Mouse (Mus musculus): ENCODE measurements at regions not wholly inside any gene's neighbourhood (a gene's known extent, or its start where the extent isn't known, plus 50 kb on each side); places are given as distances from the start of the nearest gene placed in this dataset.

DNA sequence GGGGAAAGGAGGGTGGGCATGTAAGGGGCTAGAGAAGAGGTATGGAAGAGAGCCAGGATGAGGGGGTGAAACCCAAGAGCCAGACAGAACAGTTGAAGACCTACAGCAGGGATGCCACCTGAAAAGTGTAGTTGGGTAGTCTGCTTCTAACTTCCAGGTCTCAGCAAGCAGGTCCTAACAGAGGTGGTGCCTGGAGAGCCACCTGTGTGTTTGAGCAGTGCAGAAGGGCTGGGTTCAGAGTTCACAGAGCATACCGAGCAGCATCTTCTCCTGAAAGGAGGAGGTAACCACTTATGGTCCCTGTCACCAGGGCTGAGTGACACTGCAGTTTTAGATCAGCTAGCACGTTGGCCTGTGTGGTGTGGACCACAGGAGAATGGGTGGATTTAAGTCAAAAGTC, 605.3 kb downstream of the Pard3 start:
- no peak overlapping the region for H3K27ac ChIP-seq (ENCODE audit: control insufficient read depth, low read depth, low read length)
- no peak for DNase-seq (ENCODE audit: low read depth, low spot score)
- H3K4me1 ChIP-seq (ENCODE audit: control insufficient read depth in 1 of 2, insufficient read depth in 2 of 2, low read length in 2 of 2), result no peaks in the 10 kb centered on the region
- H3K27me3 ChIP-seq (ENCODE audit: control insufficient read depth in 1 of 2, insufficient read depth in 2 of 2, low read length in 2 of 2), result no peaks in the 10 kb centered on the region
- no peak overlapping the region for H3K9ac ChIP-seq (ENCODE audit: control insufficient read depth, low read depth, low read length, poor library complexity, severe bottlenecking)
- H3K36me3 ChIP-seq (ENCODE audit: control insufficient read depth in 1 of 2, insufficient read depth in 2 of 2, low read length in 2 of 2), result no peaks in the 10 kb centered on the region
- no peak overlapping the region for H3K4me3 ChIP-seq (ENCODE audit: control insufficient read depth in 1 of 2, insufficient read depth in 1 of 2, low read depth in 2 of 2, low read length in 2 of 2)
- no peaks in the 10 kb centered on the region for H3K79me2 ChIP-seq (ENCODE audit: control insufficient read depth, insufficient read depth, low read length, poor library complexity)
- no peaks in the 10 kb centered on the region for H3K9me3 ChIP-seq (replicated peaks; ENCODE audit: insufficient read depth, low read length)
- TF ChIP-seq E2F4 (IDR thresholded peaks at IDR 0.05; ENCODE audit: borderline replicate concordance, low read depth, low read length), result no peak
- no peak for TF ChIP-seq USF2 (IDR thresholded peaks at IDR 0.05; ENCODE audit: borderline replicate concordance in 1 of 2, insufficient read depth in 1 of 2, low read depth in 1 of 2, low read length in 2 of 2)
- TF ChIP-seq MAX (IDR thresholded peaks at IDR 0.05; ENCODE audit: low read length), result no peak
- TF ChIP-seq NELFE (IDR thresholded peaks at IDR 0.05; ENCODE audit: low read depth, low read length), result no peak
- no peak for TF ChIP-seq ZNF384 (IDR thresholded peaks at IDR 0.05; ENCODE audit: low read depth, low read length)
- TF ChIP-seq GATA1 (IDR thresholded peaks at IDR 0.05; ENCODE audit: low read depth, low read length), result no peak

GRCm38 (mm10) chr8:127674063-127674462, 610.4 kb downstream of the Pard3 start:
- no peaks in the 10 kb centered on the region for H3K4me1 ChIP-seq (ENCODE audit: control insufficient read depth in 1 of 2, insufficient read depth in 2 of 2, low read length in 2 of 2)
- H3K27me3 ChIP-seq (ENCODE audit: control insufficient read depth in 1 of 2, insufficient read depth in 2 of 2, low read length in 2 of 2), result no peaks in the 10 kb centered on the region
- H3K9ac ChIP-seq (ENCODE audit: control insufficient read depth, low read depth, low read length, poor library complexity, severe bottlenecking), result no peak overlapping the region
- no peak overlapping the region for H3K27ac ChIP-seq (ENCODE audit: control insufficient read depth, low read depth, low read length)
- no peak overlapping the region for H3K4me3 ChIP-seq (ENCODE audit: control insufficient read depth in 1 of 2, insufficient read depth in 1 of 2, low read depth in 2 of 2, low read length in 2 of 2)
- H3K9me3 ChIP-seq (replicated peaks; ENCODE audit: insufficient read depth, low read length), result no peaks in the 10 kb centered on the region
- no peak for DNase-seq (ENCODE audit: low read depth, low spot score)
- TF ChIP-seq USF2 (IDR thresholded peaks at IDR 0.05; ENCODE audit: borderline replicate concordance in 1 of 2, insufficient read depth in 1 of 2, low read depth in 1 of 2, low read length in 2 of 2) (no peak), MAX (IDR thresholded peaks at IDR 0.05; ENCODE audit: low read length) (no peak), UBTF (IDR thresholded peaks at IDR 0.05; ENCODE audit: borderline replicate concordance, insufficient read depth, low read depth, low read length) (no peak)
- no peaks in the 10 kb centered on the region for H3K79me2 ChIP-seq (ENCODE audit: control insufficient read depth, insufficient read depth, low read length, poor library complexity)
- H3K36me3 ChIP-seq (ENCODE audit: control insufficient read depth in 1 of 2, insufficient read depth in 2 of 2, low read length in 2 of 2), result no peaks in the 10 kb centered on the region

DNA sequence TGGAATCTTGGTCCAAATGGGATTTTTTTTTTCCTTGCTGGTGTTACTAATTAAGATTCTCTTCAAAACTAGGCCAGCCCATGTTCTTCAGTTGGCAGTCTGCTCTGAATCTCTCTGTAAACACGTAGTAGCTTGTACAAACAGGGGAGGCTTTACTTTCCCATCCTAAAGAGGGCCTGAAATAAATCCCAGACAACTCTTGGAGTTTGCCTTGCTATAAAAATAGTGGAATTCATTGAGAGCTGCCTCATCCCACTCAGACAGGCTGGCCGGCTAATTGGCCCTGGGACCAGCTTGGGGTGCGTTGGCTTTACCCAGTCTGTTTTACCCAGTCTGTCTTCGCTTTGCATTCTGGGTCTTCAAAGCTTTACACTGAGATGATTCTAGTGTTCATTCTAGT, 611.7 kb downstream of the Pard3 start:
- DNase-seq (ENCODE audit: low read depth, low spot score), result no peak
- Histone ChIP-seq H3K9me3 (replicated peaks; ENCODE audit: insufficient read depth, low read length) (no peaks in the 10 kb centered on the region), H3K4me3 (ENCODE audit: control insufficient read depth in 1 of 2, insufficient read depth in 1 of 2, low read depth in 2 of 2, low read length in 2 of 2) (no peak overlapping the region)

More for the DNA sequence above, 611.7 kb downstream of the Pard3 start:
- Histone ChIP-seq H3K27me3 (ENCODE audit: control insufficient read depth in 1 of 2, insufficient read depth in 2 of 2, low read length in 2 of 2) (no peaks in the 10 kb centered on the region), H3K27ac (ENCODE audit: control insufficient read depth, low read depth, low read length) (no peak overlapping the region), H3K9ac (ENCODE audit: control insufficient read depth, low read depth, low read length, poor library complexity, severe bottlenecking) (no peak overlapping the region), H3K79me2 (ENCODE audit: control insufficient read depth, insufficient read depth, low read length, poor library complexity) (no peaks in the 10 kb centered on the region), H3K4me1 (ENCODE audit: control insufficient read depth in 1 of 2, insufficient read depth in 2 of 2, low read length in 2 of 2) (no peaks in the 10 kb centered on the region), H3K36me3 (ENCODE audit: control insufficient read depth in 1 of 2, insufficient read depth in 2 of 2, low read length in 2 of 2) (no peaks in the 10 kb centered on the region)
- TF ChIP-seq HCFC1 (IDR thresholded peaks at IDR 0.05; ENCODE audit: low read depth, low read length) (no peak), JUND (IDR thresholded peaks at IDR 0.05; ENCODE audit: low read depth, low read length) (no peak), TBP (IDR thresholded peaks at IDR 0.05; ENCODE audit: low read depth, low read length) (no peak), KAT2A (conservative IDR thresholded peaks at IDR 0.05; ENCODE audit: low read depth, low read length) (no peak), ELF1 (IDR thresholded peaks at IDR 0.05; ENCODE audit: low read depth, low read length) (no peak), ZNF384 (IDR thresholded peaks at IDR 0.05; ENCODE audit: low read depth, low read length) (no peak)
